Mouse (Mus musculus) cerebellum, adult 2 months (tissue): ENCODE results near the gene Rhoh. TPM values are rescaled to one million over a fixed set of nuclear protein-coding genes. Genes with fewer than 3 reads are reported as not detected.

ENCODE experiments used
- DNase-seq, 2 experiments: peaks; one replicate each; pipeline ENCODE4 v3.0.0; 2021
- H3K27ac ChIP-seq: fragments of 200-500 bp; 2 replicates; pipeline ENCODE4 v1.5.1; 2012; ENCODE audit warnings: low read length, control low read depth, inconsistent platforms; ENCODE audit not compliant: insufficient read depth
- H3K27me3 ChIP-seq: fragments of 200-500 bp; 2 replicates; pipeline ENCODE4 v1.6.1; 2012; ENCODE audit warnings: inconsistent platforms, mild to moderate bottlenecking, low read length, moderate library complexity; ENCODE audit not compliant: control insufficient read depth, insufficient read depth
- H3K4me1 ChIP-seq: fragments of 200-500 bp; 2 replicates; pipeline ENCODE4 v1.6.1; 2011; ENCODE audit warnings: low read length; ENCODE audit not compliant: control insufficient read depth, insufficient read depth
- H3K4me3 ChIP-seq: fragments of 200-500 bp; replicated peaks from 2 replicates; pipeline ENCODE3; 2011; ENCODE audit warnings: mild to moderate bottlenecking, low read depth, low read length, control low read depth; ENCODE audit not compliant: insufficient read depth
- CTCF ChIP-seq: fragments of 200-500 bp; IDR thresholded peaks from 2 replicates; pipeline ENCODE4 v1.5.1; 2011; ENCODE audit warnings: low read depth, mild to moderate bottlenecking, control low read depth, low read length, moderate library complexity, borderline replicate concordance; ENCODE audit not compliant: insufficient read depth
- POLR2A ChIP-seq: fragments of 200-500 bp; IDR thresholded peaks from 2 replicates; pipeline ENCODE4 v1.6.1; 2011; ENCODE audit warnings: low read length, control low read depth, borderline replicate concordance; ENCODE audit not compliant: insufficient read depth
- WGBS: fragments of 180-500 bp; shearing (Covaris S2); methylation state at CpG from one replicate; pipeline ENCODE4 v1.1.7; 2018; 5-methylcytosine and 5-hydroxymethylcytosine counted together
- polyA plus RNA-seq: library from polyadenylated mRNA; depleted of rRNA; stranded (reverse); fragments of >200 nt; gene quantifications from 2 replicates; pipeline ENCODE4 v1.2.3, GENCODE M21; 2012; rRNA removed

The Rhoh gene
- 0.16 TPM in 2 replicates for polyA plus RNA-seq

DNA sequence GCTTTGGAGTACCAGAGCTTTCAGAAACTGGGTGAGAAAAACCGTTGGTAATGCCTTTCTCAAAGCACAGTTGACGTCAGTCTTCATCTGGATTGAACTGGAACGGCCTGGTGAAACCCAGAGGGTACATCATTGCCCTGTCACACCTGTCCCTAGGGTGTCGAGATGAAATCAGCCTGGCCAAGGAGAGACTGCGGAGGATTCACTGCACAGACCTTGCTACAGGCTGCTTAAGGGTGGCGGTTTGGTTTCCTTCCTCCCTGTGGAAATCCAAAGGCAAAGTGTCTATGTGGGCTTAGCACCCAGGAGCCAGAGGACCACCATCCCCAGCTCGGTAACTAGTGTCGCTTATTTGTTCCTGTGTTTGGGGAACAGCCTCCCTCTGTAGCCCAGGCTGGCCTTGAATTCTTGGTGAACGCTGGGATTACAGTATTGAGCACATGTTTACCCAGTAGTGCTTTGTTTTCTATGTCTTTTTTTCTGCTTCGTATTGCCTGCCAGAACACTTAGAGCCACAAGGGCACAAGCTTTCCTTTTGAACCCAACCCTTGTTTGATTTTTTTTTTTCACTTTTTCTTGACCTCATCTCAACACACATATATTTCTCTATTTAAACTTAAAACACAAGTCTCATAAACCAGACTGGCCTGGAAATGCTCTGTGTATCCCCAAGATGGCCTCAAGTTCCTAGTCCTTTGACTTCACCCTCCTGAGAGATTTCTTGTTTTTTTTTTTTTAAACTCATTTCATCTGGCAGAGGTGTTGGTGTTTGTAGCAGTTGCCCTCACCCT is at the start of gene Rhoh:
Gene Rhoh, plus strand, starts transcription at position 60 of the 791 bp plus-strand sequence.
- H3K27me3 ChIP-seq = no peaks in the 10 kb centered on the region
- H3K27ac ChIP-seq = no peak within 1 kb of the TSS
- DNase-seq = no peak
- no peak for TF ChIP-seq POLR2A
- no peak for TF ChIP-seq CTCF
- no peak within 1 kb of the TSS for H3K4me3 ChIP-seq
- no peaks in the 10 kb centered on the region for H3K4me1 ChIP-seq
- 78% methylated on average over 10 of the region's 10 CpGs for WGBS

DNA sequence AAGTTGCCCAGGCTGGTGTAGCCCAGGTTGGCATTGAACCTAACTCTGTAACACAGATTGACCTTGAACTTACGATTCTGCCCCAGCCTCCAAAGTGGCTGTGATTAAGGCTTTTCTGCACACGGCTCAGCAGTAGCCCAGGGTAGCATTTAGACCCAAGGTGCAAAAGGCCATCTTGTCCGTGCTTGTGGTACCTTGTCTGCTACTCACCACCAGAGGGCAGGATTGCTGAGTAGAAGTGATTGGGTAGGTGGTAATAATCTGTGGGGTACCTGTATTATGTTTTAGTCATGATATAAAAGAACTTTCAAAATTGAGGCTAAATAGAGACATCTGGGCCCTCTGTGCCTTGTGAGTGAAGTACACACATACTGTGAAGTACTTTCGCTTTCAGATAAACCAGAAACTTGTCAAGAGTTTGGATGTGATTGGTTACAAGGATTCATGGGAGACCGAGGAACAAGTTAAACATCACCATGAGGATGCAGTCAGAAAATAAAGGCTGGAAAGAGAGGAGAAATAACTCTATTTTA is 37.3 kb upstream of the Rhoh start:
- 77% methylated on average over 5 of the region's 5 CpGs for WGBS
- no peak for TF ChIP-seq POLR2A
- peak; percentile 41; the same call in 1 of the 2 replicates for TF ChIP-seq CTCF
- peak in 1 of 2 experiments; percentile 2 for DNase-seq
- Histone ChIP-seq H3K27me3 (no peaks in the 10 kb centered on the region), H3K4me1 (no peaks in the 10 kb centered on the region), H3K4me3 (no peak overlapping the region), H3K27ac (no peak overlapping the region)

DNA sequence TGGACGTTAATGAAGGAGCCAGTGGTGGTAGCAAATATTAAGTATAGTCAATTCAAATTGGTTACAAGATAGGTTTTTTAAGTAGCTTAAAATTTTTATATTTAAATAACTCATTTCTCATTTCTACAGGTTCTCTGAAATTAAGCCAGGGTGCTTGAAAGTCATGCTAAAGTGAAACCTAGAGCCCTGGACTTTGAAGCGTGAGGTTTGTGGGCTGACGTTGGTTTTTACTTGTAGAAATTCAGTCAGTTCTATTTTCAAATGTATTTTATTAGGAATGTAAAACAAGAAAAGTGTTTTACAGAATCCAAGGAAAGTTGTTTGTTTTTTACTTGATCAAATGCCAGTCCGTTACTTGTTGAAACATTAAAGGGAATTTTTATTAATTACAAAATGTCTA is 34.5 kb upstream of the Rhoh start:
- TF ChIP-seq POLR2A (no peak), CTCF (no peak)
- DNase-seq = no peak
- WGBS = 95% methylated on average over 4 of the region's 4 CpGs
- Histone ChIP-seq H3K4me3 (no peak overlapping the region), H3K27ac (no peak overlapping the region), H3K27me3 (no peaks in the 10 kb centered on the region), H3K4me1 (no peaks in the 10 kb centered on the region)

DNA sequence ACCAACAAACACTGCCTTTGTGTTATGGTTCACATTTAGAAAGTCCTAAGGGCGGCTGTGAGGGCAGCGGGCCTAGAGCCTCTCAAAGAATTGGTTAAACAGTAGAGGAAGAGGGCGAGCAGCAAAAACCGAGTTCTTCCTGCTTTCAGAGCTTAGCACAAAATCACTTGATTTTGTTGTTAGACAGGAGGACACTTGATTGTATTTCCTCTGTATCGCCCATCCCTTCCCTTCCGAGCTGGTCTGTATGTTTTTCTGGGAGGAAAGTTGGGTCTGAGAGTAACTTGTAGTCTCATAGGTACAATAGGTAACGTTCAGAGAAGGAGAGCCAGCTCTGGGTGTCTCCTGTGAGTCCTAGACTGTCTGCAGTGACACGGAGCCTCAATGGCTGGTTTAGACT is 33.9 kb upstream of the Rhoh start:
- 92% methylated on average over 8 of the region's 8 CpGs for WGBS
- Histone ChIP-seq H3K27me3 (no peaks in the 10 kb centered on the region), H3K4me3 (no peak overlapping the region), H3K27ac (no peak overlapping the region), H3K4me1 (no peaks in the 10 kb centered on the region)
- DNase-seq = no peak
- no peak for TF ChIP-seq CTCF

DNA sequence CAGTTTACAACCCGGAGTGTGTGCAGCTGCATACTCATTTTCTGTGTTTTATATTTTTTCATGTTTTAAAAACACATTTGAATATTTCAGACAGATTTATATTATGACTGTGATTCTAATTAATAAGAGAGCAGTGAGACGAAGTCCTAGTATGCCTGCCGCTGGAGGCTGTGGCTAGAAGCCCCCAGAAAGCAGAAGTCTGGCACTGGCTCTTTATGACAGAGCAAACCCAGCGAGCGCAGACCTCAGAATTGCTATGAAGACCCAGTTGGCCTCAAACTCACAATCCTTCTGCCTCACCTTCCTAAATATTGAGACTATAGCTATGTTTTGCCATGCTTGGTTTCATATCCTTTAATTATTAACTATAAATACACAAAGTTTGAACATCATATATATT is 32.8 kb upstream of the Rhoh start:
- no peak for DNase-seq
- WGBS = 94% methylated on average over 5 of the region's 5 CpGs
- Histone ChIP-seq H3K4me3 (no peak overlapping the region), H3K27ac (no peak overlapping the region), H3K4me1 (no peaks in the 10 kb centered on the region), H3K27me3 (no peaks in the 10 kb centered on the region)
- no peak for TF ChIP-seq POLR2A
- TF ChIP-seq CTCF = no peak

DNA sequence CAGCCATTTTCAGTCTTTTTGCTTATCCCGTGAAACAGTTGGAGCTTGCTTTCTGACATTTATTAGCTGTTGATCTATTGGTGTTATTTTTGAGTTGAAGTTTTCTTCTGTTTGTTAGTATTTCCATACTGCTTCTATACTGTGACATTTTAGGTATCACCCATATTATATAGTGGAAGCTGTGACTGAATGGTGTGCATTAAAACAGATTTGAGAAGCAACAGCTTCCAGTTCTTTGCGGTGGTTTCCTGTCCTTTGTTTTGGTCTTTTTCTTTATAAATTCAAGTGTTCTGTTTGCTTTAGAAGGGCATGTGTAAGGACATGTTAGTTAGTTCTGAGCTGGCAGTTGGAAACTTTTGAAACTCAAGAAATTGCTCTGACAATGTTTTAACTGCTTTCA is 32.0 kb upstream of the Rhoh start:
- no peak overlapping the region for H3K27ac ChIP-seq
- no peaks in the 10 kb centered on the region for H3K27me3 ChIP-seq
- no peak overlapping the region for H3K4me3 ChIP-seq
- TF ChIP-seq CTCF (no peak), POLR2A (no peak)
- WGBS = 91% methylated on average over 2 of the region's 2 CpGs
- DNase-seq = no peak
- H3K4me1 ChIP-seq = no peaks in the 10 kb centered on the region

DNA sequence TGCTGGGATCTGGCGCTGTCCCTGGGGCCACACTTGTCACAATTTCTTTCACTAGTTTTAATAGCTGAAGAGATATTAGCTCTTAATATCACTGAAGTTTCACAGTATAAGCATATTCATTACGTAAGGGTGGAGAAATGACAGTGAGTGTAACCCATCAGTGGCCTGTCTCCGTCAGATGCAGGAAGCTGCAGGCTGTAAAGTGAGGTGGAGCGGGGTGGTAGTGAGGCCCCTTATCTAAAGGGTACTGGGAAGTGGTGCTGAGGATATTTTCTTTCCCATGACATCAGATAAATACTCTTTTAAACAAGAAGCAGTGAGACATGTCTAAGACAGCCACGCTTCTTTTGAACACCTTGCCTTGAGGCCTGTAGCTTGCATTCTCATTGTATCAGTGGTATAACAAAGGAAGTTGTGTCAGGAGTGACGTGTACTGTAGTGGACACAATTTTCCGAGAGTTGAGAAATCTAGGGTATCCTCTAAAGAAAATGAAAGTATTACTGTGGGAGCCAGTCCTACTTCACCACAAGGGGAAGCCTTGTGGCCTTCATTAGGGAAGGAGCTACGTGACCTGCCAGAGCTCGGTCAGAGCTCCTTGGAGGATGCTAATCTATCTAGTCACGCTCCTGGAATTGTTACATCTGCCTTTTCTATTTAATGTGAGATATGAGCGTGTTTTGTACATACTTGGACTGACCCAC is 28.9 kb upstream of the Rhoh start:
- TF ChIP-seq POLR2A (no peak), CTCF (no peak)
- no peaks in the 10 kb centered on the region for H3K27me3 ChIP-seq
- no peak overlapping the region for H3K4me3 ChIP-seq
- no peaks in the 10 kb centered on the region for H3K4me1 ChIP-seq
- no peak for DNase-seq
- no peak overlapping the region for H3K27ac ChIP-seq
- 93% methylated on average over 11 of the region's 11 CpGs for WGBS

DNA sequence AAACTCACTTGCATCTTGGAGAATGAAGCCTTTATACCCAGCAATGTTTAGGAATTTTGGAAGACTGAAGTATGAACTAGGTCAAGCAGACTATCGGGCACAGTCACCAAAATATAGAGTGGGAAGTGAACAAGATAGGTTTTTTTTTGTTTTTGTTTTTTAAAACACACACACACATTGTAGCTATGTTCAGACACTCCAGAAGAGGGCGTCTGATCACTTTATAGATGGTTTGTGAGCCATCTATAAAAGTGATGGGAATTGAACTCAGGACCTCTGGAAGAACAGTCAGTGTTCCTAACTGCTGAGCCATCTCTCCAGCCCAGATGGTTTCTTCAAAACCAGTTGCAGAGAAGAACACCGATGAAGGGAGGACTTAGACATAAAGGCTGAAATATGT is 27.9 kb upstream of the Rhoh start:
- DNase-seq = no peak
- WGBS = 86% methylated on average over 3 of the region's 3 CpGs
- no peak overlapping the region for H3K27ac ChIP-seq
- no peak overlapping the region for H3K4me3 ChIP-seq
- H3K4me1 ChIP-seq = no peaks in the 10 kb centered on the region
- no peaks in the 10 kb centered on the region for H3K27me3 ChIP-seq
- TF ChIP-seq CTCF (no peak), POLR2A (no peak)
